Mouse (Mus musculus) liver, embryonic 14.5 days (tissue): ENCODE results near the gene Acad12. TPM values are rescaled to one million over a fixed set of nuclear protein-coding genes. Genes with fewer than 3 reads are reported as not detected.

Source experiments
- ATAC-seq: fragments of 200-750 bp; cut with Nextera tagmentation; 2 replicates; pipeline ENCODE4 v1.8.0; 2017; ENCODE audit warnings: moderate number of reproducible peaks, mild to moderate bottlenecking, moderate library complexity; ENCODE audit not compliant: insufficient read depth
- DNase-seq, 3 experiments: peaks; one replicate each; pipeline ENCODE4 v3.0.0-alpha.2; 2012 to 2013; ENCODE audit warnings: low read depth in 3 of 3, low spot score in 3 of 3
- H3K27ac ChIP-seq: fragments of 300-500 bp; sonication (generic); 2 replicates; pipeline ENCODE4 v1.5.1; 2014; ENCODE audit warnings: moderate library complexity, mild to moderate bottlenecking, control low read depth, inconsistent platforms
- H3K27me3 ChIP-seq: fragments of 300-500 bp; sonication (generic); 2 replicates; pipeline ENCODE4 v1.6.1; 2014; ENCODE audit warnings: mild to moderate bottlenecking, low read length, moderate library complexity; ENCODE audit not compliant: control insufficient read depth, insufficient read depth
- H3K36me3 ChIP-seq: fragments of 300-500 bp; sonication (generic); replicated peaks from 2 replicates; pipeline ENCODE4 v1.6.1; 2014; ENCODE audit warnings: low read depth; ENCODE audit not compliant: control insufficient read depth, insufficient read depth
- H3K4me1 ChIP-seq, 2 experiments: fragments of 200-500 bp in 1 of 2; fragments of 300-500 bp in 1 of 2; sonication (generic) in 1 of 2; replicated peaks; 2 replicates each; pipeline ENCODE4 v1.6.1; 2012 to 2014; ENCODE audit warnings: antibody characterized with exemption in 1 of 2, inconsistent platforms in 1 of 2, low read length in 1 of 2; ENCODE audit not compliant: control insufficient read depth in 2 of 2, insufficient read depth in 2 of 2
- H3K4me2 ChIP-seq: fragments of 300-500 bp; sonication (generic); 2 replicates; pipeline ENCODE4 v1.6.1; 2014; ENCODE audit warnings: low read depth, mild to moderate bottlenecking, control low read depth, moderate library complexity
- H3K4me3 ChIP-seq, 2 experiments: fragments of 200-500 bp in 1 of 2; fragments of 300-500 bp in 1 of 2; sonication (generic) in 1 of 2; 2 replicates each; pipeline ENCODE4 v1.5.1; 2012 to 2014; ENCODE audit warnings: low read depth in 2 of 2, low read length in 2 of 2, mild to moderate bottlenecking in 2 of 2, control low read depth in 1 of 2, inconsistent platforms in 1 of 2, moderate library complexity in 1 of 2; ENCODE audit not compliant: insufficient read depth in 1 of 2
- H3K9ac ChIP-seq: fragments of 300-500 bp; sonication (generic); replicated peaks from 2 replicates; pipeline ENCODE4 v1.6.1; 2014; ENCODE audit warnings: mild to moderate bottlenecking, control low read depth, moderate library complexity
- H3K9me3 ChIP-seq: fragments of 300-500 bp; sonication (generic); 2 replicates; pipeline ENCODE4 v1.6.1; 2016; ENCODE audit warnings: low read length, mixed read lengths; ENCODE audit not compliant: control insufficient read depth
- CTCF ChIP-seq: IDR thresholded peaks from 2 replicates; pipeline ENCODE4 v1.5.1; 2016; ENCODE audit warnings: antibody characterized with exemption, low read depth, control low read depth
- EP300 ChIP-seq: IDR thresholded peaks from 2 replicates; pipeline ENCODE4 v1.6.1; 2016; ENCODE audit warnings: antibody characterized with exemption, low read depth
- WGBS: fragments of 180-500 bp; shearing (Covaris S2); extraction: QIAGEN DNeasy Blood & Tissue Kit; methylation state at CpG from one replicate; pipeline ENCODE4 v1.1.7; 2014; ENCODE audit not compliant: insufficient replicate concordance; 5-methylcytosine and 5-hydroxymethylcytosine counted together
- polyA plus RNA-seq, 2 experiments: library from polyadenylated mRNA; depleted of rRNA in 1 of 2; stranded (reverse) in 1 of 2; unstranded in 1 of 2; fragments of >200 nt; fragmentation: Nextera tagmentation in 1 of 2; extraction: Ambion mirVana in 1 of 2; gene quantifications; 2 replicates each; pipeline versions ENCODE4 v1.2.1 to v1.2.3; 2012 to 2014

The Acad12 gene
- polyA plus RNA-seq, 2 experiments: 0.69 to 1.1 TPM

DNA sequence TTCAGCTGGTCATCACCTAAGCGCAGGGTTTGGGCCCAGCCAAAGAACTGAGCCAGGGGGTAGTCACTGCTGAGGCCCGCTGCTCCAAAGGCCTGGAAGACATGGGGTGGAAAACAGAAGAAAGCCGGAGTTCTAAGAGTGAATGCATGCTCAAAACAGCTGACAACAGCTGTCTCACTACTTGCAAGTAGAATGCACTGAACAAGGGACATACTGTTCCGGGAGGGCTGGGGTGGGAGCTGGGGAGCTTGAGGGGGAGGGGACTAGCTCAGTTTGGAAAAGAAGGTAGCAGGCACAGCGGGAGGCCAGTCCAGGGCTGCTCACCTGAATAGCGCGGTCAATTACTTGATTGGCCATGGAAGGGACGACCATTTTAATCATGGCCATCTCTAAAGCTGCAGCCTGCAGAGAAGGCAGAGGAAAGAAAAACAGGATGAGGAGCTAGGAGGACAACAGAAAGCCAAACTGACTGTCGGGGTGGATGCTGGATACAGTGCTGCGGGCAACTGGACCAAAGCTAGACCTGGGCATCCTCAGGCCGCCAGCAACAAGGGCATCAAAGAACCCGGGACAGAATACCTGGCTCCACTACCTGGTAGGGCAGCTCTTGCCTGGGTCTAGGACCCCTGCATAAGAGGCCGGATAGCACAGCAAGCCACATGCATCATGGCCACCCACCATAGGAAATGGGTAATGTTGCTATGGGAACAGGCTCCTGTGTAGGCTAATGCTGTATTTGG is 19.7 kb downstream of the Acad12 start:
- H3K27ac ChIP-seq: no peak overlapping the region
- H3K9me3 ChIP-seq: no peaks in the 10 kb centered on the region
- peaks cover 15 to 23% of the 10 kb centered on the region in 2 experiments for H3K4me1 ChIP-seq
- TF ChIP-seq CTCF (no peak), EP300 (no peak)
- no peak overlapping the region for H3K4me3 ChIP-seq
- no peak overlapping the region for H3K9ac ChIP-seq
- no peak for DNase-seq
- 74% methylated on average over 13 of the region's 13 CpGs for WGBS
- no peak overlapping the region for H3K4me2 ChIP-seq
- no peaks in the 10 kb centered on the region for H3K36me3 ChIP-seq
- ATAC-seq: no peak
- no peaks in the 10 kb centered on the region for H3K27me3 ChIP-seq

- 46% methylated on average over 7 of the region's 7 CpGs for WGBS
- H3K9ac ChIP-seq: no peak overlapping the region
Measured at GRCm38 (mm10) chr5:121597991-121598537, 20.7 kb downstream of the Acad12 start.

DNA sequence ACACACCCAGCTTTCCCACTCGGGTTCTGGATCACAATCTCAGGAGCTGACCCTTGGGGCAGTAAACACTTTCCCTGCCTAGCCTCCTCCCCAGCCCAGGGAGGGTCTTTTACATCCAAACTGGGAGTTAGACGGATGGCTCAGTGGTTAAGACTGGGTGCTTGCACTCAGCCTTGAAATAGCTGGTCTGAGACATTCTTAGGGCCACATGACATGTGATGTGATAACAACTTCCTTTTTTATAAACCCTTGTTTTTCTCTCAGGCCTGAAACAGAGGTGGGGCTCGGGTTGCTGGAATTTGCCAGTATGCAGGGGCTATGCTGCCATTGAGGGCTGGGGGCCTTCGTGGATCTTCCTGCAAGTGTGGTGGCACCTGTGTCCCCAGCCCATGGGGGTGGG is 21.4 kb downstream of the Acad12 start:
- H3K27ac ChIP-seq: no peak overlapping the region
- H3K4me1 ChIP-seq: peaks cover 15 to 31% of the 10 kb centered on the region in 2 experiments
- H3K4me3 ChIP-seq: no peak overlapping the region
- ATAC-seq: no peak
- no peak overlapping the region for H3K9ac ChIP-seq
- no peaks in the 10 kb centered on the region for H3K9me3 ChIP-seq
- H3K27me3 ChIP-seq: no peaks in the 10 kb centered on the region
- H3K4me2 ChIP-seq: no peak overlapping the region
- 36% methylated on average over 4 of the region's 4 CpGs for WGBS
- no peaks in the 10 kb centered on the region for H3K36me3 ChIP-seq
- TF ChIP-seq EP300 (no peak), CTCF (no peak)
- no peak for DNase-seq

More at GRCm38 (mm10) chr5:121597991-121598537, 20.7 kb downstream of the Acad12 start:
- peaks cover 15 to 25% of the 10 kb centered on the region in 2 experiments for H3K4me1 ChIP-seq
- no peak overlapping the region for H3K4me3 ChIP-seq
- DNase-seq (no peak), ATAC-seq (no peak)
- TF ChIP-seq EP300 (no peak), CTCF (no peak)
- no peak overlapping the region for H3K27ac ChIP-seq
- no peak overlapping the region for H3K4me2 ChIP-seq
- no peaks in the 10 kb centered on the region for H3K36me3 ChIP-seq
- H3K9me3 ChIP-seq: no peaks in the 10 kb centered on the region
- no peaks in the 10 kb centered on the region for H3K27me3 ChIP-seq

DNA sequence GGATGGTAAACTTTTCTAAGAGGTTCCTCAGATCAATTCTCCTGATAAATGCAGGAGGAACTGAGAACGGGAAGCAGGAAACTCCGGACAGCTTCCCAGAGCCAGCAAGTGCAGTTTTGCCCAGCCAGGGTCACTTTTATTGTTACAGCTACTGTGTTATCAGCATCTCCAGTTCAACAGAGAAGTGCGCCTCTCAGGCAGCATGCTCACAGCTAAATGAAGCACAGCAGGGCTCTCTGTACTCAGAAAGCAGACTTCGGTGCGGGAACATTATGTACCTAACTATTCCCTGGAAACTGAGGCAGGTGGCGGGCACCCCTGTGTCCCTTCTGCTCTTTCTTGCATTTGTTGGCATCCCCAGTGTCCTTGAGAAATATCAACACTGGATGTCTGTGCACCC is 22.5 kb downstream of the Acad12 start:
- H3K9me3 ChIP-seq: no peaks in the 10 kb centered on the region
- WGBS: 41% methylated on average over 6 of the region's 6 CpGs
- ATAC-seq (no peak), DNase-seq (no peak)
- no peaks in the 10 kb centered on the region for H3K27me3 ChIP-seq
- H3K4me3 ChIP-seq: no peak overlapping the region
- H3K4me1 ChIP-seq: peaks cover 15 to 35% of the 10 kb centered on the region in 2 experiments
- H3K27ac ChIP-seq: no peak overlapping the region
- no peak overlapping the region for H3K4me2 ChIP-seq
- TF ChIP-seq CTCF (no peak), EP300 (no peak)
- no peak overlapping the region for H3K9ac ChIP-seq
- H3K36me3 ChIP-seq: no peaks in the 10 kb centered on the region

DNA sequence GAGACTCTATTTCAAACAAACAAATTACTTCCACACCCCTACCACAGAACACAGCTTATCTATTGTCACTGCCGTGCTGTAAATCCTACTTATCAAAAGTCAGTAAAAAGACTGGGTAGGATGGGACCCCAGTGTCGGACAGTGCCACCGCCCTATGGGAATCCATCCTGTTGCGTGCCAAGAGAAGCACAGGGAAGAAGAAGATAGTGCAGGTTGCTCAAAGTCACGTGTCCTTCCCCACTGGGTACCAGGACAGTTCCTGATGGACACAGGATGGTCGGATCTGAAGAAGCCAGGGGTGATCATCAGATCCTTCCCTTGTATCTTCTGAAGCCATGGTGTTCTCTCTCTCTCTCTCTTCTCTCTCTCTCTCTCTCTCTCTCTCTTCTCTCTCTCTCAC is 23.0 kb downstream of the Acad12 start:
- no peak for DNase-seq
- no peak overlapping the region for H3K9ac ChIP-seq
- H3K27ac ChIP-seq: no peak overlapping the region
- 30% methylated on average over 6 of the region's 6 CpGs for WGBS
- TF ChIP-seq EP300: no peak
- no peak for TF ChIP-seq CTCF
- no peaks in the 10 kb centered on the region for H3K9me3 ChIP-seq
- H3K4me3 ChIP-seq: no peak overlapping the region
- no peaks in the 10 kb centered on the region for H3K36me3 ChIP-seq
- no peaks in the 10 kb centered on the region for H3K27me3 ChIP-seq
- peaks cover 15 to 38% of the 10 kb centered on the region in 2 experiments for H3K4me1 ChIP-seq
- H3K4me2 ChIP-seq: no peak overlapping the region
- ATAC-seq: no peak
